In the genomic region with DNA sequence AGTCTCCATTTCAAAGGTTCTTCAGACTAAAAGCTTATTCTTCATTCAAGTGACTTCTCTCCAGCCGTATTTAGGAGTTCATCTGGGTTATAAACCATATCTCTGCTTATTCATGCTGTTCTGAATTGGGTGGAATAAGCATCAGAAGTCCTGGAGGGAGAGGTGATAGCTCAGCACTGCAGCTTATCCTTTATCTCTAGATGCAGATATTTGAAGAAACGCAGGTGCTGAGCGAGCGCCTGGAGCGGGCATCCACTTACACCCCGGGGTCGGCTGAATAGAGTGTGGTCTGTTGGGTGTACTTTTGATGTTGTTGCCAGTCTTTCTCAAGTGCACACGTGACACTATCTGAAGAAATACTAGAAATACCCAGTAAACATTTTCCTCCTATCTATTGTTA, we compare ENCODE assay signal across 20 mouse cellular contexts. TPM values are rescaled to one million over a fixed set of nuclear protein-coding genes. Genes with fewer than 3 reads are reported as not detected.
DNase-seq lines count a peak whose midpoint lies in the region; ATAC-seq lines count a peak whose summit lies in the region.
"Had no signal": no experiment of that assay in that cellular context is flagged by ENCODE, and none has a peak within 500 bp of the region (broad histone marks: within the 10 kb centered on the region; RNA-seq: fewer than 3 reads in every experiment).

No protein-coding gene starts in this region.

- H3K27me3 ChIP-seq in liver, embryonic 15.5 days, result no peaks in the 10 kb centered on the region
- H3K27me3 ChIP-seq: embryonic facial prominence, embryonic 13.5 days; hindbrain, embryonic 13.5 days; kidney, embryonic 15.5 days; limb, embryonic 13.5 days had no signal

- no peak overlapping the region for H3K9ac ChIP-seq in liver, embryonic 15.5 days
- H3K9ac ChIP-seq: embryonic facial prominence, embryonic 13.5 days; hindbrain, embryonic 13.5 days; kidney, embryonic 15.5 days; limb, embryonic 13.5 days; lung, embryonic 14.5 days had no signal

- 22% methylated on average over 8 of the region's 8 CpGs for WGBS in liver, embryonic 15.5 days (ENCODE audit: insufficient replicate concordance)

- peak; percentile 19 for DNase-seq in T-cell, adult 2 months (ENCODE audit: low spot score)
- DNase-seq in thymus, postnatal 25 days, result peak; percentile 40
- no peak for DNase-seq in gastrocnemius, postnatal 14 days
- no peak for DNase-seq in cerebellum, adult 11 months
- no peak for DNase-seq in retina, postnatal 1 day
- DNase-seq: cerebellum, adult 11-12 months; cerebellum, postnatal 10 days; gastrocnemius, postnatal 36 days; kidney, adult 11 months; kidney, postnatal 36 days; lung, embryonic 14.5 days had no signal

- H3K4me3 ChIP-seq in liver, embryonic 15.5 days (replicated peaks), result no peak overlapping the region
- H3K4me3 ChIP-seq: embryonic facial prominence, embryonic 13.5 days; hindbrain, embryonic 13.5 days; kidney, embryonic 15.5 days; limb, embryonic 13.5 days had no signal

- H3K4me1 ChIP-seq in liver, embryonic 15.5 days (replicated peaks), result peaks cover 90% of the 10 kb centered on the region
- H3K4me1 ChIP-seq: hindbrain, embryonic 13.5 days had no signal

- H3K9me3 ChIP-seq in liver, embryonic 15.5 days (replicated peaks), result no peaks in the 10 kb centered on the region
- H3K9me3 ChIP-seq: embryonic facial prominence, embryonic 13.5 days; hindbrain, embryonic 13.5 days; kidney, embryonic 15.5 days; limb, embryonic 13.5 days had no signal

- intact Hi-C loops in gastrocnemius, postnatal 14 days (cut with DNase I; ENCODE audit: low total_unique reads), result no loop called here

- ATAC-seq in erythroid progenitor cell, adult 5-6 weeks (replicated peaks; ENCODE audit: low FRiP score, poor library complexity, severe bottlenecking), result peak; percentile 78
- ATAC-seq in liver, embryonic 15.5 days (ENCODE audit: insufficient read depth), result peak; percentile 74
- ATAC-seq: forebrain, embryonic 16.5 days had no signal

- H3K4me2 ChIP-seq in liver, embryonic 15.5 days, result peak overlapping the region; percentile 42
- H3K4me2 ChIP-seq: embryonic facial prominence, embryonic 13.5 days; hindbrain, embryonic 13.5 days; kidney, embryonic 15.5 days; limb, embryonic 13.5 days; lung, embryonic 14.5 days; midbrain, embryonic 11.5 days had no signal

- H3K27ac ChIP-seq in liver, embryonic 15.5 days (replicated peaks), result peak overlapping the region; percentile 82
- H3K27ac ChIP-seq: embryonic facial prominence, embryonic 13.5 days; hindbrain, embryonic 13.5 days; kidney, embryonic 15.5 days; limb, embryonic 13.5 days; macrophage had no signal

- peaks cover 16% of the 10 kb centered on the region; the same call in 1 of the 2 replicates for H3K36me3 ChIP-seq in liver, embryonic 15.5 days (replicated peaks)
- H3K36me3 ChIP-seq: embryonic facial prominence, embryonic 13.5 days; hindbrain, embryonic 13.5 days; limb, embryonic 13.5 days had no signal

RNA-seq across cellular contexts. Expression of a gene that starts 16.5 kb away (rescaled TPM):
- total RNA-seq in erythroid progenitor cell, adult 5-6 weeks (2015; ENCODE audit: low replicate concordance), result 260 and 279 TPM in 2 replicates
- 105 and 119 TPM in 2 replicates for total RNA-seq in erythroid progenitor cell, adult 5-6 weeks (2017; ENCODE audit: low replicate concordance)
- 251 and 260 TPM in 2 replicates for polyA plus RNA-seq in liver, embryonic 15.5 days (2015; fragmentation: Nextera tagmentation; extraction: Ambion mirVana)
- 100 to 1,000 TPM; 136 to 153 TPM for total RNA-seq in gastrocnemius, postnatal 14 days (2021)

RNA-seq across cellular contexts. Expression of a gene that starts 40.0 kb away (rescaled TPM):
- total RNA-seq in erythroid progenitor cell, adult 5-6 weeks (2015; ENCODE audit: low replicate concordance), result 0.84 TPM in 1 of 2 replicates, not detected in the other
- 0.77 and 1.7 TPM in 2 replicates for total RNA-seq in erythroid progenitor cell, adult 5-6 weeks (2017; ENCODE audit: low replicate concordance)
- polyA plus RNA-seq in liver, embryonic 15.5 days (2015; fragmentation: Nextera tagmentation; extraction: Ambion mirVana), result 2.3 and 2.7 TPM in 2 replicates
- total RNA-seq in gastrocnemius, postnatal 14 days (2021), result 1 to 10 TPM; 7.8 to 8.6 TPM

Comparison
In these comparisons a context has a peak if more than half of its experiments do, and no peak if none do; other contexts are left out.
1. DNase-seq: peak in T-cell, adult 2 months (single experiment) and thymus, postnatal 25 days (single experiment); none in gastrocnemius, postnatal 14 days (single experiment), cerebellum, adult 11 months (single experiment) and retina, postnatal 1 day (single experiment).